In the genomic region with DNA sequence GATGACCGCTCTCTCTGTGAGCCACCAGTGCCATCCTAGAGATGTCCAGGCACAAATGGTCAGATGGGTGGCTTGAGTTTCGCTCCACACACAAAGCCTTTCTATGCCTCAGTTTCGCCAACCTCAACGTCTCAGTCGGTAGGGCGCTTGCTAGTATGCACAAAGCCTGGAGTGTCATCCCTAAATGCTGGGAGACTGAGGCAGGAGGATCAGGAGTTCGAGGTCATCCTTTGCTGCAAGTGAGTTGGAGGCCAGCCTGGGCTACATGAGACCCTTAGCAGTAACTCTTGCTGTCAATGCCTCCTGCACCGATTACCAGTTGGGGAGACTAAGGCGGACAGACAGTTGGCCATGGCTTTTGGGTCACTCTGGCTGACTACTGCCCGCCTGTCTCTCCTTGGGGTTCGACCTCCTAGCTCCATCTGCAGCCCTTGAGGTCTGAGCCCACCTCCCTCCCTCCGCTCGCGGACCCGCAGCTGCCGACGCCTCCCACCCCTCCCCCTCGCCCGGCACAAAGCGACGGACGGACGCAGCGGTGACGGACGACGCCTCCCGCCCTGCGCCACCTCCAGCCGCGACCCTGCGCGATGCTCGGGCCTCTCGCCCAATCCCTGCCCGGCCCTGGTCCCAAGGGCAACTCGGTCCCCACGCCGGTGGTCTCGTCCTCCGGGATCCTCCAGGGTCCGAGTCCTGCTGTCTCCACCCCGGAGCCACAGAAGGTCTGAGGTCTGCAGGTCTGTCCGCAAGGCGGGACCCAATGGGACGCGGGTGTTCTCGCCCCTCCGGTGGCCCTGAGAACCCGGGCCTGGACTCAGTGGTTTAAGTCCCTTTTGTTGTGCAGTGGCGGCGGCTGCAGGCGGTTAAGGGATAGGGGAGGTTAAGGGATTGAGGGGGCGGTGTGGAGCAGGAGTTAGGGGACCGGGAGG, we compare ENCODE assay signal across 9 mouse cellular contexts. TPM values are rescaled to one million over a fixed set of nuclear protein-coding genes. Genes with fewer than 3 reads are reported as not detected.
A peak's percentile ranks its signal among the peaks of the same experiment; 100 is the strongest.
DNase-seq lines count a peak whose midpoint lies in the region; ATAC-seq and TF ChIP-seq lines count a peak whose summit lies in the region.
"Had no signal": no experiment of that assay in that cellular context is flagged by ENCODE, and none has a peak within 500 bp of the region (broad histone marks: within the 10 kb centered on the region; RNA-seq: fewer than 3 reads in every experiment).

Gene Shd (plus strand): TSS at position 502 of the 926 bp plus-strand sequence.

- no peak within 1 kb of the TSS for H3K27ac ChIP-seq in testis, adult 2 months (ENCODE audit: control insufficient read depth, insufficient read depth, low read depth, low read length)
- peak within 1 kb of the TSS; percentile 95 for H3K27ac ChIP-seq in hindbrain, embryonic 11.5 days (ENCODE audit: low read depth, low read length)
- no peak within 1 kb of the TSS; the same call in 1 of the 2 replicates for H3K27ac ChIP-seq in limb, embryonic 12.5 days
- H3K27ac ChIP-seq in neural tube, embryonic 12.5 days, result peak within 1 kb of the TSS; percentile 85

- no peaks in the 10 kb centered on the region for H3K36me3 ChIP-seq in testis, adult 2 months (ENCODE audit: control insufficient read depth, insufficient read depth, low read length)
- 0 out of 2 replicates have a peak, but pooled peaks cover 2% of the 10 kb centered on the region for H3K36me3 ChIP-seq in hindbrain, embryonic 11.5 days (ENCODE audit: control insufficient read depth, insufficient read depth, low read length)
- peaks cover 50% of the 10 kb centered on the region for H3K36me3 ChIP-seq in limb, embryonic 12.5 days
- peaks cover 48% of the 10 kb centered on the region for H3K36me3 ChIP-seq in neural tube, embryonic 12.5 days

- TF ChIP-seq POLR2A in testis, adult 2 months (IDR thresholded peaks at IDR 0.05; ENCODE audit: control insufficient read depth, low read depth, low read length), result no peak

- DNase-seq in adrenal gland, adult (ENCODE audit: inconsistent age in 2 of 2, low spot score in 1 of 2), result peak; percentile 29 to 65
- DNase-seq in adrenal gland, adult 2 months, result no peak
- DNase-seq in testis, postnatal 14 days (ENCODE audit: low spot score), result no peak
- DNase-seq in hindbrain, embryonic 11.5 days (ENCODE audit: low spot score), result peak; percentile 86
- DNase-seq in urinary bladder, adult 2 months (ENCODE audit: low spot score), result no peak

- ATAC-seq in hindbrain, embryonic 11.5 days (ENCODE audit: low FRiP score), result peak; percentile 77
- ATAC-seq in limb, embryonic 12.5 days (ENCODE audit: insufficient number of reproducible peaks, insufficient read depth, low FRiP score, low TSS enrichment, low read depth), result no peak
- peak; percentile 65 for ATAC-seq in neural tube, embryonic 12.5 days (ENCODE audit: low FRiP score, low read depth)

- peaks cover 14% of the 10 kb centered on the region for H3K4me1 ChIP-seq in testis, adult 2 months (ENCODE audit: control insufficient read depth, insufficient read depth, low read length)
- peaks cover 9% of the 10 kb centered on the region for H3K4me1 ChIP-seq in hindbrain, embryonic 11.5 days (replicated peaks; ENCODE audit: control insufficient read depth, insufficient read depth, low read length)
- H3K4me1 ChIP-seq in limb, embryonic 12.5 days (replicated peaks), result peaks cover 12% of the 10 kb centered on the region
- peaks cover 39% of the 10 kb centered on the region for H3K4me1 ChIP-seq in neural tube, embryonic 12.5 days

- no peaks in the 10 kb centered on the region for H3K27me3 ChIP-seq in testis, adult 2 months (ENCODE audit: control insufficient read depth, insufficient read depth, low read length)
- no peaks in the 10 kb centered on the region for H3K27me3 ChIP-seq in hindbrain, embryonic 11.5 days (ENCODE audit: control insufficient read depth, insufficient read depth, low read length)
- H3K27me3 ChIP-seq in limb, embryonic 12.5 days, result peaks cover 5% of the 10 kb centered on the region; the same call in 1 of the 2 replicates
- H3K27me3 ChIP-seq in neural tube, embryonic 12.5 days (replicated peaks), result no peaks in the 10 kb centered on the region

- no peaks in the 10 kb centered on the region for H3K9me3 ChIP-seq in hindbrain, embryonic 11.5 days (ENCODE audit: control insufficient read depth, low read length)
- no peaks in the 10 kb centered on the region for H3K9me3 ChIP-seq in limb, embryonic 12.5 days
- no peaks in the 10 kb centered on the region for H3K9me3 ChIP-seq in neural tube, embryonic 12.5 days

- peak within 1 kb of the TSS; percentile 83 for H3K9ac ChIP-seq in hindbrain, embryonic 11.5 days (ENCODE audit: low read depth, low read length)
- peak within 1 kb of the TSS; percentile 78 for H3K9ac ChIP-seq in limb, embryonic 12.5 days (replicated peaks)
- H3K9ac ChIP-seq in neural tube, embryonic 12.5 days, result peak within 1 kb of the TSS; percentile 79

- TF ChIP-seq CTCF in testis, adult 2 months (IDR thresholded peaks at IDR 0.05; ENCODE audit: control insufficient read depth, insufficient read depth, insufficient replicate concordance, low read depth, low read length), result no peak

- peak within 1 kb of the TSS; percentile 61 for H3K4me3 ChIP-seq in testis, adult 2 months (ENCODE audit: control insufficient read depth, low read depth, low read length)
- peak within 1 kb of the TSS; percentile 61 for H3K4me3 ChIP-seq in hindbrain, embryonic 11.5 days (ENCODE audit: low read depth, low read length)
- H3K4me3 ChIP-seq in limb, embryonic 12.5 days (replicated peaks), result peak within 1 kb of the TSS; percentile 63
- peak within 1 kb of the TSS; percentile 66 for H3K4me3 ChIP-seq in neural tube, embryonic 12.5 days
- H3K4me3 ChIP-seq: erythroblast, embryonic 14.5 days had no signal

- WGBS in hindbrain, embryonic 11.5 days, result 9% methylated on average over 46 of the region's 55 CpGs
- WGBS in limb, embryonic 12.5 days, result 8% methylated on average over 55 of the region's 55 CpGs
- 8% methylated on average over 55 of the region's 55 CpGs for WGBS in neural tube, embryonic 12.5 days

- H3K4me2 ChIP-seq in hindbrain, embryonic 11.5 days (replicated peaks; ENCODE audit: low read depth, low read length), result peak within 1 kb of the TSS; percentile 55
- H3K4me2 ChIP-seq in limb, embryonic 12.5 days, result peak within 1 kb of the TSS; percentile 83
- H3K4me2 ChIP-seq in neural tube, embryonic 12.5 days (replicated peaks), result peak within 1 kb of the TSS; percentile 84

RNA-seq across cellular contexts. Expression of gene Shd, which starts in this region (rescaled TPM):
- total RNA-seq in adrenal gland, adult 2 months (2021), result 1 to 10 TPM in 1 of 2 experiments, under 1 TPM in 1; 0.52 to 1.2 TPM
- 3.2 and 7.8 TPM in 2 replicates for polyA plus RNA-seq in adrenal gland, adult 2 months (2012; rRNA removed)
- 0.63 and 1.1 TPM in 2 replicates for polyA plus RNA-seq in testis, adult 2 months (2012; rRNA removed)
- 95.2 and 102 TPM in 2 replicates for polyA plus RNA-seq in hindbrain, embryonic 11.5 days (2014; fragmentation: Nextera tagmentation; extraction: Ambion mirVana)
- 52.6 and 54.1 TPM in 2 replicates for polyA plus RNA-seq in limb, embryonic 12.5 days (2016; fragmentation: Nextera tagmentation; extraction: Ambion mirVana)
- 136 and 143 TPM in 2 replicates for polyA plus RNA-seq in neural tube, embryonic 12.5 days (2016; fragmentation: Nextera tagmentation; extraction: Ambion mirVana)
- polyA plus RNA-seq in urinary bladder, adult 2 months (2012; rRNA removed), result 1.0 and 1.7 TPM in 2 replicates
- polyA plus RNA-seq: erythroblast, embryonic 14.5 days had no signal

Comparison
In these comparisons a context has a peak if more than half of its experiments do, and no peak if none do; other contexts are left out.
1. DNase-seq: peak in adrenal gland, adult (2 of 2) and hindbrain, embryonic 11.5 days (single experiment); none in adrenal gland, adult 2 months (single experiment), testis, postnatal 14 days (single experiment) and urinary bladder, adult 2 months (single experiment).
2. H3K27ac ChIP-seq: peak in hindbrain, embryonic 11.5 days (single experiment) and neural tube, embryonic 12.5 days (single experiment); none in testis, adult 2 months (single experiment) and limb, embryonic 12.5 days (single experiment).
3. Peak in every context shown above with its lines, with median percentiles within 50 percentile points of each other: H3K4me3 ChIP-seq, H3K4me2 ChIP-seq and H3K9ac ChIP-seq.